Mouse (Mus musculus) lung, embryonic 16.5 days (tissue): ENCODE data around the gene Dlec1. TPM values are rescaled to one million over a fixed set of nuclear protein-coding genes. Genes with fewer than 3 reads are reported as not detected.
A peak's percentile ranks its signal among the peaks of the same experiment; 100 is the strongest.

Experiments used
- ATAC-seq: fragments of 200-750 bp; cut with Nextera tagmentation; 2 replicates; pipeline ENCODE4 v1.8.0; 2017; ENCODE audit warnings: low read depth, mild to moderate bottlenecking, moderate library complexity
- H3K27ac ChIP-seq: fragments of 300-500 bp; sonication (generic); 2 replicates; pipeline ENCODE4 v1.5.1; 2014; ENCODE audit warnings: mild to moderate bottlenecking, control low read depth, low read length
- H3K27me3 ChIP-seq: fragments of 300-500 bp; sonication (generic); 2 replicates; pipeline ENCODE4 v1.6.1; 2014; ENCODE audit warnings: low read depth, low read length, mixed read lengths; ENCODE audit not compliant: control insufficient read depth, insufficient read depth
- H3K36me3 ChIP-seq: fragments of 300-500 bp; sonication (generic); 2 replicates; pipeline ENCODE4 v1.6.1; 2014; ENCODE audit warnings: low read length; ENCODE audit not compliant: control insufficient read depth, insufficient read depth
- H3K4me1 ChIP-seq: fragments of 300-500 bp; sonication (generic); replicated peaks from 2 replicates; pipeline ENCODE4 v1.6.1; 2014; ENCODE audit warnings: low read length, mixed read lengths; ENCODE audit not compliant: control insufficient read depth, insufficient read depth
- H3K4me2 ChIP-seq: fragments of 300-500 bp; sonication (generic); 2 replicates; pipeline ENCODE4 v1.6.1; 2014; ENCODE audit warnings: low read depth, low read length, control low read depth
- H3K4me3 ChIP-seq: fragments of 300-500 bp; sonication (generic); 2 replicates; pipeline ENCODE4 v1.5.1; 2014; ENCODE audit warnings: mild to moderate bottlenecking, low read length, control low read depth
- H3K9ac ChIP-seq: fragments of 300-500 bp; sonication (generic); 2 replicates; pipeline ENCODE4 v1.6.1; 2014; ENCODE audit warnings: low read length, control low read depth
- H3K9me3 ChIP-seq: fragments of 300-500 bp; sonication (generic); 2 replicates; pipeline ENCODE4 v1.6.1; 2016; ENCODE audit warnings: low read length; ENCODE audit not compliant: control insufficient read depth
- WGBS: fragments of 180-500 bp; shearing (Covaris S2); extraction: QIAGEN DNeasy Blood & Tissue Kit; methylation state at CpG from one replicate; pipeline ENCODE4 v1.1.7; 2014; 5-methylcytosine and 5-hydroxymethylcytosine counted together
- polyA plus RNA-seq: library from polyadenylated mRNA; unstranded; fragments of >200 nt; fragmentation: Nextera tagmentation; extraction: Ambion mirVana; gene quantifications from 2 replicates; pipeline ENCODE4 v1.2.1, GENCODE M21; 2015

The Dlec1 gene
- polyA plus RNA-seq, 1 experiment from 2014 or later = 2.1 TPM

DNA sequence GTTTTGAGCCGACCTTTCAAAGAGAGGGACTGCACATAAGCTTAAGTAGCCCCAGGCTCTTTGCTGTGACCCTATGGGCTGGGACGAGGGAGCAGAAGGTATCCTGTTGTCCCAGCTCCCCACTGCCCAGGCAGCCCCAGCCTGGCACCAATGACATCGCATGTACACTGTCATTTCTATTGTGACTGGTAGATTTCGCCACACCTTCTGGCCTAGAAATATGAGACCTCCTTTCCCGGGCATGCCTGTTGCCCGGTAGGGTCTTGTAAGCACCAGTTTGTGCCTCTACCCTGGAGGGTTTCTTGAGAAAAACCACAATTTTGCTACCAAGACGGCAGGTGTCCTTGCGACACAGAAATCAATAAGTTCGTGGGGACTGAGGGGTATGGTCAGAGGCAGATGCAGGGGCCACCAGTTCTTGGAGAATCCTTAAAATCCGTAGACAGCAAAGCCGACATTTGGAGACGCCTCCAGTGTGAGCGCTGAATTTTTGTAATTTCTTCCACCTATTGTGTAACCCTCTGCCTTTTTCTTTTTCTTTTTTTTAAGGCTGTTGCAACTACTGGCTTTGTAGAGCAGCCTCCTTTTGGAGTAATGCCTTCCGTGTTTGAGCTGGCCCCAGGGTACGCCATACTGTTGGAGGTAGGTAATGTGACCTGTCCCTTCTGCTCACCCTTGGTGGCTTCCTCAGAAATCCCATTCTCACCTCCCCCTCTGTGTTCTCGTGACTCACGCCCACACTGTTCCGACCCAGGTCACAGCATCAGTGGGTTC, 20.5 kb downstream of the Dlec1 start:
- no peak for ATAC-seq
- Histone ChIP-seq H3K9me3 (no peaks in the 10 kb centered on the region), H3K27me3 (no peaks in the 10 kb centered on the region), H3K4me1 (no peaks in the 10 kb centered on the region), H3K4me3 (no peak overlapping the region), H3K27ac (no peak overlapping the region), H3K36me3 (no peaks in the 10 kb centered on the region), H3K9ac (no peak overlapping the region), H3K4me2 (no peak overlapping the region)
- 75% methylated on average over 18 of the region's 18 CpGs for WGBS

DNA sequence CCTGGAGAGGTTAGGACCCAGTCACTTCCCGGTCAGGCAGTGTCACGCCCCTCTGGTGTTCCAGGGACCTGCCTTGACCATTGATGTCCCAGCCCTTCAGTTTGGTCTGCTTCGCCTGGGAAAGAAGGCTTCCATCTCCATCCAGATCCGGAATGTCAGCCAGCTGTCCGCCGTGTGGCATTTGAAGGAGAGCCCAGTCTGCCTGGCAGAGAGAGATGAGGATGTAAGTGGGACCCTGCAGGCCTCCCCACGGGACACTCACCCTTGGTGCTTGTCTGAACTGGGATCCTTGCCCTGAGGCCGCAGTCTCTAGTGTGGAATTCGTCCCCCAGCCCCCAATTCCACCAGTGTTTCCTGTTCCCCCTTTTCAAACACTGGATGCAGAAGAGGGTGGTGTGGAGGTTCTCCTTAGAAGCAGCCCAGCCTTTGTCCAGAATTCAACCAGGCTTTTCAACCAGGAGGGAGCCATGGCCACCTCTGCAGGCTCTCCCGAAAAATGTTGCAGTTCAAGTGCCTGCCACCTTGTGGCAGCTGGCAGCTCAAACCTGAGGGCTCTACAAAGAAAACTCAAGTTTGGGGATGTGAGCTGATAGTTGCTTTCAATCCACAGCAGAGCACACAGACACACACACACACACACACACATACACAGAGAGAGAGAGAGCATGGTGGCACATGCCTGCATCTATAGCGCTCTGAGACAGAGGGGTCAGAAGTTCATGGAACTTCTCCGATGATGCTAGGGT, 26.3 kb downstream of the Dlec1 start:
- no peaks in the 10 kb centered on the region for H3K36me3 ChIP-seq
- no peak overlapping the region for H3K4me3 ChIP-seq
- 69% methylated on average over 12 of the region's 12 CpGs for WGBS
- no peaks in the 10 kb centered on the region for H3K4me1 ChIP-seq
- no peak overlapping the region for H3K9ac ChIP-seq
- no peaks in the 10 kb centered on the region for H3K27me3 ChIP-seq
- H3K4me2 ChIP-seq = no peak overlapping the region
- no peaks in the 10 kb centered on the region for H3K9me3 ChIP-seq
- H3K27ac ChIP-seq = no peak overlapping the region
- ATAC-seq = no peak

DNA sequence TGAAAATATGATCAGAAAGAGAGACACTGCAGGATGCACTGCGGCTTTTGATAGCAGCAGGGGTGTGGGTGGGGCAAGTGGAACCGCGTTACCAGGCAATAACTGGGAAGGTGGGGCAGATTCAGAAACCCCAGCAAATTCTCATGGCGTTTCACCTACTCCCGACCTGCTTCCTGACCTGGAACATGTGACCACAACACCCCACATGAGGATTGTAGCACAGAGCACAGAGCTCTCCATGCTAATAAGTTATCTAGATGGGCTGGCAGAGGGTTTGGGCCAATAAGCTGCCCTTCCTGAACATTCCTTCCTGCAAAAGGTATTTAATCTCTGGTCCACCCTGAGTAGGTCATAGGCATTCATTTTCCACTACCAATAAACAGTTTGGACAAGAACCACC, 28.4 kb downstream of the Dlec1 start:
- no peaks in the 10 kb centered on the region for H3K36me3 ChIP-seq
- 39% methylated on average over 5 of the region's 5 CpGs for WGBS
- no peak for ATAC-seq

DNA sequence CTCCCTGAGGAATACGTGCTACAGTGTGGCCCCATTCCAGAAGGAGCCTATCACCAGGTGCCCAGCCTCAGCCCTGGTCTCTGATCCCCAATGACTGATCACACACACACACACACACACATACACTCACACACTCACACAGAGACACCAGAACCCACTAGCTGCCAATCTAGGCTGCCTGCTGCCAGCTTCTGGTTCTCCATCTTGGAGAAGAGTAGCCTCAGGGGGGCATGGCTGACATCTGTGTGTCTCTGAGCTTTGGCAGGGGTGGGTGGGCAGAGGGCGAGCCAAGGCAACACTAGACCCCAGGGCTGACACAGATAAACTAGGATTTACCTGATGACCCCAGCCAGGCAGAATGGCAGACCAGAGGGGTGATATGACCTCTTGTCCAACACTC, 36.6 kb downstream of the Dlec1 start:
- WGBS = 65% methylated on average over 2 of the region's 2 CpGs

More for the DNA sequence above, 28.4 kb downstream of the Dlec1 start:
- Histone ChIP-seq H3K9ac (no peak overlapping the region), H3K27ac (no peak overlapping the region), H3K4me2 (no peak overlapping the region), H3K4me1 (no peaks in the 10 kb centered on the region), H3K9me3 (no peaks in the 10 kb centered on the region), H3K4me3 (no peak overlapping the region), H3K27me3 (no peaks in the 10 kb centered on the region)

DNA sequence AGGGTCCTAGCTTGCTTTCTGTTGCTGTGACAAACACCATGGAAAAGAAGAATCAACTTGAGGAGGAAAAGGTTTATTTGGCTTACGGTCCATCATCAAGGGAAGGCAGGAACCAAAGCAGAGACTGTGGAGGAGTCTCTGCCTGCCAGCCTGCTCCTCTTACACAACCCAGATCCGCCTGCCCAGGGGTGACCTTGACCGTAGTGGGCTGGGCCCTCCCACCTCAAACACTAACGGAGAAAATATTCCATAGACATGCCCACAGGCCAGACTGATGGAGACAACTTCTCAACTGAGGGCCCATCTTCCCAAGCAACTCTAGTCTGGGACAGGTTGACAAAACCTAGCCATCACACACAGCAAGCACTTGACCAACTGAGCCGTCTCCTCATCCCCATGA, 39.8 kb downstream of the Dlec1 start:
- H3K27ac ChIP-seq = no peak overlapping the region
- no peak overlapping the region for H3K4me3 ChIP-seq
- WGBS = 72% methylated on average over 5 of the region's 5 CpGs
- H3K36me3 ChIP-seq = no peaks in the 10 kb centered on the region
- no peak for ATAC-seq
- H3K9ac ChIP-seq = no peak overlapping the region
- no peaks in the 10 kb centered on the region for H3K4me1 ChIP-seq
- H3K9me3 ChIP-seq = no peaks in the 10 kb centered on the region
- H3K4me2 ChIP-seq = no peak overlapping the region
- H3K27me3 ChIP-seq = no peaks in the 10 kb centered on the region

More for the DNA sequence above, 36.6 kb downstream of the Dlec1 start:
- H3K27ac ChIP-seq = no peak overlapping the region
- H3K36me3 ChIP-seq = no peaks in the 10 kb centered on the region
- H3K4me3 ChIP-seq = no peak overlapping the region
- no peaks in the 10 kb centered on the region for H3K4me1 ChIP-seq
- no peak overlapping the region for H3K9ac ChIP-seq
- no peak overlapping the region for H3K4me2 ChIP-seq
- no peak for ATAC-seq
- H3K9me3 ChIP-seq = no peaks in the 10 kb centered on the region
- no peaks in the 10 kb centered on the region for H3K27me3 ChIP-seq

DNA sequence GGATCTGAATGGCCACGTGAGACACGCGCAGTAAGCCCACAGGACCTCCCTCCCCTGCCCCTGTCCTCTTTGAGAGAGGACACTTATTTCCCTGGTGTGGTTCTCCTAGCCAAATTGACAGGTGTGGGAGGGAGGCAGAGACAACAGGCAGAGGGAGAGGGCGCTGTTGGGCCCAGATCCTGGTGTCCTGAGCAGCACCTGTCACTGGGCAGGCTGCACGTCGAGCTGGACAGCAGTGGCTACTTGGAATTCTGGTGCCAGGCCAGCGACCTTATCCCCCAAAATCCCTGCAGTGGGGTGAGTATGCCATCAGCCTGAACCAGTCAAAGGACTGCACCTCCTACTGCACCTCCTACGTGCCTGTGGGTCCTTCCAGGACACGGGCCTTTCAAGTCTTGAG, 41.1 kb downstream of the Dlec1 start:
- WGBS = 58% methylated on average over 9 of the region's 9 CpGs
- no peaks in the 10 kb centered on the region for H3K9me3 ChIP-seq
- H3K4me2 ChIP-seq = no peak overlapping the region
- no peak overlapping the region for H3K9ac ChIP-seq
- H3K27ac ChIP-seq = no peak overlapping the region
- no peak overlapping the region for H3K4me3 ChIP-seq
- H3K27me3 ChIP-seq = no peaks in the 10 kb centered on the region
- H3K4me1 ChIP-seq = no peaks in the 10 kb centered on the region
- no peaks in the 10 kb centered on the region for H3K36me3 ChIP-seq
- no peak for ATAC-seq

DNA sequence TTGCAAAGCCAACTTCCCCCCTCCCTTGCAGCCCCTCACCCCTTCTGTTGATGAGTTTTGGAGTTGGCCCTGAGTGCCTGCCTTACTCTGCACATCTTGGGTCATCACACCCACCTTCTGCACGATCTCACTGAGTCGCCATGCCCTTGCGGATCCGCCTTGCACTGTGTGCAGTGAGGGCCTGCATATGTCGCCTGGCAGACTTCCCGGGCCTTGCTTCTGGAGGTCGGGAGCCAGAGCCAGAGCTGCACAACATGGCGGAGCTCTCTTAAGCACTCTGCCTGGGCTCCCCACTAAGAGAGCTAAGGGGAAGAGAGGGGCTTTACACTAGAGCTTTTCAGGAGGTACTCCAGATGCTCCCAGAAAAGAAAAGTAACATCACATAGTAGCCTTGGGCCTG, 42.4 kb downstream of the Dlec1 start:
- H3K36me3 ChIP-seq = no peaks in the 10 kb centered on the region
- ATAC-seq = peak; percentile 69
- WGBS = 50% methylated on average over 8 of the region's 8 CpGs

DNA sequence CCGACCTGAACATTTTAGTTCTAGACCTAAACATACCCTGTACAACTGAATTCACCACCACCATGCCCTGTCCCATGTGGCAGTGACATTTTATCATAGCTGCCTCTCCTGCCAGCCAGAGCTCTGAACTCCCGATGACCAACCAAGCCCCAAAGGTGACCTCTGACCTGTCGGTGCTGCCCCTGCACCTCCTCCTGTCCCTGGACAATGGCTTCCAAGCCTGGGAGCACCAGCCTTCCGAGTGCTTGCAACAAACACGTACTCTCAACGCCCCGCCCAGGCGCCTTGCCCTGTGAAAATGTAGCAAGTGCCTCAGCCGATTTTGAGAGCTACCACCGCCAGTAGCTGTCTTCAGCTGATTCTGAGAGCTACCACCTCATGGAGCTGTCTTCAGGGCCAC, 42.9 kb downstream of the Dlec1 start:
- Histone ChIP-seq H3K9ac (no peak overlapping the region), H3K27me3 (no peaks in the 10 kb centered on the region), H3K4me1 (no peaks in the 10 kb centered on the region), H3K36me3 (no peaks in the 10 kb centered on the region), H3K9me3 (no peaks in the 10 kb centered on the region), H3K4me3 (no peak overlapping the region), H3K27ac (no peak overlapping the region), H3K4me2 (no peak overlapping the region)
- 54% methylated on average over 10 of the region's 10 CpGs for WGBS
- no peak for ATAC-seq

More for the DNA sequence above, 42.4 kb downstream of the Dlec1 start:
- no peak overlapping the region for H3K4me2 ChIP-seq
- H3K4me3 ChIP-seq = no peak overlapping the region
- no peaks in the 10 kb centered on the region for H3K9me3 ChIP-seq
- H3K27ac ChIP-seq = no peak overlapping the region
- no peak overlapping the region for H3K9ac ChIP-seq
- H3K4me1 ChIP-seq = no peaks in the 10 kb centered on the region
- H3K27me3 ChIP-seq = no peaks in the 10 kb centered on the region

DNA sequence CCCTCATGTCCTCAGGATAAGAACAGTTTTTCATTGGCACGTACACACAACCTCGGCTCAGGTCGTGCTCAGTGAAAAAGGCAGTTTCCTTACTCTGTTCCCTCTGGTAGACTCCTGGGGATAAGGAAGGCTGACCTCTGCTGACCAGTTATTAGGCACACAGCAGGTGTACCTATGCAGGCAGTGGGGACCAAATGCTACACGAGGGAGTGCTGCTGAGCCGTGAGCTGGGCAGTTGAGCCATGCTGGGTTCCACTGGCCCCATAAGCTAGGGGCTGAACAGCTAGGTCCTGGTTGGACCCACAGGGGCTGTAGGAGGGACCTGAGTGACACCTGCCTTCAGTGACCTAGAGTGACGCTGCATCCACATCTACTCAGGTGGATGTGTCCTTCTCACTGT, 43.4 kb downstream of the Dlec1 start:
- H3K4me2 ChIP-seq = no peak overlapping the region
- H3K4me1 ChIP-seq = no peaks in the 10 kb centered on the region
- H3K4me3 ChIP-seq = no peak overlapping the region
- 66% methylated on average over 6 of the region's 6 CpGs for WGBS
- no peaks in the 10 kb centered on the region for H3K36me3 ChIP-seq
- no peaks in the 10 kb centered on the region for H3K27me3 ChIP-seq
- ATAC-seq = no peak
- H3K9me3 ChIP-seq = no peaks in the 10 kb centered on the region
- H3K9ac ChIP-seq = no peak overlapping the region
- H3K27ac ChIP-seq = no peak overlapping the region
